Mouse (Mus musculus): ENCODE measurements around the gene Adamts20.

Gene Adamts20

GRCm38 (mm10) chr15:94255538-94255937, 209.7 kb downstream of the Adamts20 start:
- ATAC-seq (ENCODE audit: insufficient number of reproducible peaks, low FRiP score, low TSS enrichment), result peak; percentile 72

GRCm38 (mm10) chr15:94254861-94255516, 210.2 kb downstream of the Adamts20 start:
- ATAC-seq (ENCODE audit: insufficient number of reproducible peaks, low FRiP score, low TSS enrichment), result no peak

- peak; percentile 49 for ATAC-seq (ENCODE audit: insufficient number of reproducible peaks, low FRiP score, low TSS enrichment)
Observed at GRCm38 (mm10) chr15:94254091-94254860, 210.9 kb downstream of the Adamts20 start.

- ATAC-seq (ENCODE audit: insufficient number of reproducible peaks, low FRiP score, low TSS enrichment), result no peak
Observed at GRCm38 (mm10) chr15:94252962-94253712, 212.1 kb downstream of the Adamts20 start.

GRCm38 (mm10) chr15:94249766-94250165, 215.5 kb downstream of the Adamts20 start:
- ATAC-seq (ENCODE audit: insufficient number of reproducible peaks, low FRiP score, low TSS enrichment), result no peak

- ATAC-seq (ENCODE audit: insufficient number of reproducible peaks, low FRiP score, low TSS enrichment), result no peak
Observed at GRCm38 (mm10) chr15:94248386-94248785, 216.8 kb downstream of the Adamts20 start.

GRCm38 (mm10) chr15:94246669-94247068, 218.5 kb downstream of the Adamts20 start:
- ATAC-seq (ENCODE audit: insufficient number of reproducible peaks, low FRiP score, low TSS enrichment), result no peak

- ATAC-seq (ENCODE audit: insufficient number of reproducible peaks, low FRiP score, low TSS enrichment), result no peak
Observed at GRCm38 (mm10) chr15:94244336-94244735, 220.9 kb downstream of the Adamts20 start.

- ATAC-seq (ENCODE audit: insufficient number of reproducible peaks, low FRiP score, low TSS enrichment), result no peak
Observed at GRCm38 (mm10) chr15:94242133-94242532, 223.1 kb downstream of the Adamts20 start.

GRCm38 (mm10) chr15:94239637-94240036, 225.6 kb downstream of the Adamts20 start:
- no peak for ATAC-seq (ENCODE audit: insufficient number of reproducible peaks, low FRiP score, low TSS enrichment)

GRCm38 (mm10) chr15:94239127-94239526, 226.1 kb downstream of the Adamts20 start:
- no peak for ATAC-seq (ENCODE audit: insufficient number of reproducible peaks, low FRiP score, low TSS enrichment)

GRCm38 (mm10) chr15:94238058-94238876, 227.0 kb downstream of the Adamts20 start:
- ATAC-seq (ENCODE audit: insufficient number of reproducible peaks, low FRiP score, low TSS enrichment), result no peak

- no peak for ATAC-seq (ENCODE audit: insufficient number of reproducible peaks, low FRiP score, low TSS enrichment)
Observed at GRCm38 (mm10) chr15:94236726-94237125, 228.5 kb downstream of the Adamts20 start.

- ATAC-seq (ENCODE audit: insufficient number of reproducible peaks, low FRiP score, low TSS enrichment), result no peak
Observed at GRCm38 (mm10) chr15:94236121-94236520, 229.1 kb downstream of the Adamts20 start.

GRCm38 (mm10) chr15:94235190-94235589, 230.0 kb downstream of the Adamts20 start:
- ATAC-seq (ENCODE audit: insufficient number of reproducible peaks, low FRiP score, low TSS enrichment), result no peak

- ATAC-seq (ENCODE audit: insufficient number of reproducible peaks, low FRiP score, low TSS enrichment), result no peak
Observed at GRCm38 (mm10) chr15:94231246-94231645, 234.0 kb downstream of the Adamts20 start.

GRCm38 (mm10) chr15:94227388-94227787, 237.8 kb downstream of the Adamts20 start:
- no peak for ATAC-seq (ENCODE audit: insufficient number of reproducible peaks, low FRiP score, low TSS enrichment)

GRCm38 (mm10) chr15:94223101-94223500, 242.1 kb downstream of the Adamts20 start:
- no peak for ATAC-seq (ENCODE audit: insufficient number of reproducible peaks, low FRiP score, low TSS enrichment)

- ATAC-seq (ENCODE audit: insufficient number of reproducible peaks, low FRiP score, low TSS enrichment), result no peak
Observed at GRCm38 (mm10) chr15:94220686-94221085, 244.5 kb downstream of the Adamts20 start.

Data from cerebellum, adult (tissue).